Mouse (Mus musculus) CD4-positive helper T cell, adult 2 months (primary cell): Measurements from ENCODE around the gene Xylt2.
"Not testable (repeated sequence)": the region's sequence is repeated elsewhere in the genome, so short reads cannot be mapped to it uniquely, and the experiment has no call there.

ENCODE experiments used
- DNase-seq: peaks from one replicate; pipeline ENCODE4 v3.0.0-alpha.2; 2012; ENCODE audit warnings: low read depth, missing footprints, low spot score

Xylt2 gene

DNA sequence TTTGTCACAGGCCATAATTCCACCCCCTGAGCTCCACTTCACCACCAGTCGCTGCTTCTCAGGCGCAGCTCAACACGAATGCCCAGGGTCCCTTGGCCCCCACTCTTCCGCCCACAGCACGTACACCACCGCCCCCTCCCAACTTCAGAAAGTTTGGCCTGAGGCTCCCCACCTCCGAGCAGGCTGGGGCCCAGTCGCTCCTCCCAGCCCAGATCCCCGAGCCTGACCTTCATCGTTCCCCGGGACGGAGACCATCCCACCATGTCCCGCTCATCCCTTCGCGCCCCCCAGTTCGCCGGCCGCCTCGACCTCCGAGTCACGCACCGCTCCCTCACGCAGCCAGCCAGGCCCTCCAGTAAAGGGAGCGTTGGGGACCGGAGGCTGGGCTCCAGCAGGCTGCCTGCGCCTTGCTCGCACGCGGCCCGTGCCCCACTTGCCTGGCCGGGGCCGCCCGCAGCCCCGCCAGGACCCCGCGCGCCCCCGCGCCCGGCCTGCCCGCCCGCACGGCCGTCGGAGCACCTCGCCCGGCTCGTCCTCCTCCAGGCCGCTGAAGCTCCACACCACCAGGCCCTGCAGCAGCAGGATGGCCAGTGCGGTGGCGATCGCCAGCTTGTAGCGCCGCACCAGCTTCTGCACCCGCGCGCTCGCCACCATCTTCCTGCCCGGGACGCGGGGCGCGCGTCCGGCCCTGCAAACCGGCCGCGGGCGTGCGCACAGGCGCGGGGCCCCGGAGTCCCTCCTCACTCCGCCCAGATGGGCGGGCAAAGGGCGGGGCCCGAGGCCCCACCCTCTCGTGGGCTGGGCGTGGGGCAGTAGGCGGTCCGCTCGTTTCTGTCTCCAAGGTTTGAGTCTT, at the start of gene Xylt2:
Xylt2 (minus strand) TSS at position 762 of the 853 bp plus-strand sequence.
- peak; percentile 94 for DNase-seq

DNA sequence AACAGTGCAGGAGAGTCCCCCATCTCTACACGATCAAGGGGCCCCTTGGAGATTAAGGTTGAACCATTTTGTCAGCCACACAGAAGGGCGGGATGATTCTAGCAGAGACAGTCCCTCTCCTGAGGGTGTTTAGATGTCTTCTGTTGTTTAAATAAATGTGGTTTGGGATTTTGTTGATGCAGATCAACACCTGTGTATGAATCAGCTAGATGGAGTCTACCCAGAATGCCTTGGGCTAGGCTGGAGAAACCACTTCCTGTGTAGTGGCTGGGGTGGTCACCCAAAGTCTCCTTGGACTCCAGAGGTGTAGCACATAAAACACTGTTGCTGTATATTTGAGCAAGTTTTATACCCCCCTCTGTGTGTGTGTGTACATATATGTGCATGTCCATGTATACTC, 41.9 kb upstream of the Xylt2 start:
- no peak for DNase-seq

DNA sequence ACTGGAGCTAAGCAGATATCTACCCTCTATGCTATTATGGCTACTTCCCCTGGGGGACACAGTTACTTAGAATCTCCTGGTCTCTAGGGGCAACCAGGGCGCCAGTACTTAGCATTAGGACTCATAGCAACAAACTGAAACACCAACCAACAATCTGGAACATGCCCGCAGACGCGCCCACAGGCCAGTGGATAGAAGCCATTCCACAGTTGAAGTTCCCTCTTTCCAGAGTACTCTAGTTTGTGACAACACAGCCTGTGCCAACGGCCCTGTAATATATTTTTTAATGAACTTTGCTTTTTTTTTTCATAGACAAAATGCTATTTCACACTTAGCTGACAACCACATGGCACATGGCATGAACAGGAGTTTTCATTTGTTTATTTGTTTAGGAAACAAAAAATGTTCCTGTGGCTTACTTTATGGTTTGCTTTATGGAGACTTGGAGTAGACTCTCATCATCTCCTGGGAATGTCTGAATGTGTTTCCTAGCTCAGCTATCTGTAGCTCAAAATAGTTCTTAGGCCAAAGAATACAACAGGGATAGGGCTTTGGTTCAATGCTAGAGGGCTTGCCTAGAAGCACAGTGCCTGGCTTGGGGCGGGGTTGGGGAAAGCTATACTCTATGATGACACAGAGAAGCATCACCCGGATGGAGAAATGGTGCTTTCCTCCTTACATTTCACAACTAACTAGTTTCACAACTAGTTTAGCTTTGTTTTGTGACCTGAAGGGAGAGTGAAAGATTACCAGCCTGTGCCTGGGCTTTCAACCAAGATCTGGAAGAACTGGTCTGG, 41.0 kb upstream of the Xylt2 start:
- DNase-seq: no peak

DNA sequence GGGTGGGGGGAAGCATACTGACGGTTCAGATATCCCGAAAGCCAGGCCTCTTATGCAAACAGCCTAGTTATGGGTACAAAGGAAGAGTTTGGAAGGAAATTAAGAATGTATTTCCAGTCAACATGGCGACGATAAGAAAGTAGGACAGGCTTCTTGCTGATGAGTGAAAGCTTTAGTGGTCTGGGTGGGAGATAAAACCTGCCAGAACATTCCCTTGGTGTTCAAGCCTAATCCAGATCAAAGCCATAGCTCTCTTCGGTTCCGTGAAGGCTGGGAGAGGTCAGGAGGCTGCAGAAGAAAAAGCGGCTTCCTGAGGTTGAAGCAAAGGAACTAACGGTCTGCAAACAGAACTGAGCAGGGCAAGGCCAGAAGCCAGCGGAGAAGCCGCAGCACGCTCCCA, 39.9 kb upstream of the Xylt2 start:
- no peak for DNase-seq

DNA sequence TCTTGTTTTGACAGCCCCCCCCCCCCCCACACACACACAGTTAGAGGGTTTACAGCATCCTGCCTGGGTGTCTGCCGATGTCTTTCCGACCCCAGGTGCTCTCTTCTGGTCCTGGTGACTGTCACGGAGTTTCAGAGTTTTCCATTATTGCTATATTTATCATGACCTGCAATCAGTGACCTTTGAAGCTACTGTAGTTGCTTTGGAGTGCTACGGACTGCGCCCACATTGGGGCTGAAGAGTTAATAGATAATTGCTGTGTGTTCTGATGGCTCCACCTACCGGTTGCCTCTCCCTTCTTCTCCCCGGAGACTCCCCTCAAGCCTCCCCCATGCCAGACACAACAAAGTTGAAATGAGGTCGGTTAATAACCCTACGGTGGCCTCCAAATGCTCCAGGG, 39.4 kb upstream of the Xylt2 start:
- DNase-seq: peak; percentile 71

DNA sequence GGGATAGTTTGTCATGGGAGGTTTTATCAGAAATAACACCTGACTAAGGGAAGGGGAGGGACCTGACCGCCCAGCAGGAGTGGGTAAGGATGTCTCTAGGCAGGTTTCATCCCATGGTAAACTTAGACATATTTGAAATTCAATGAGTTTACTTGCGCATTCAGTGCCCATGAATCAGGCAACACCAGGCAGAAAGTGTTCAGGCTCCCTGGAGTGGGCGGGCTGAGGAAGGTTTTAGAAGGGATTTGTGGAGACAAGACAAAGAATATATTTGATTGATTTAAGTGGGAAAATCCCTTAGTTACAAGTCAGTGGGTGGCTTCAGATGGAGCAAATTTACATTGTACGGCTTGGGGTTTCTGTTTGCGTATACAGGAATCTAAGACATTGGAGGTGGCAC, 38.3 kb upstream of the Xylt2 start:
- no peak for DNase-seq

DNA sequence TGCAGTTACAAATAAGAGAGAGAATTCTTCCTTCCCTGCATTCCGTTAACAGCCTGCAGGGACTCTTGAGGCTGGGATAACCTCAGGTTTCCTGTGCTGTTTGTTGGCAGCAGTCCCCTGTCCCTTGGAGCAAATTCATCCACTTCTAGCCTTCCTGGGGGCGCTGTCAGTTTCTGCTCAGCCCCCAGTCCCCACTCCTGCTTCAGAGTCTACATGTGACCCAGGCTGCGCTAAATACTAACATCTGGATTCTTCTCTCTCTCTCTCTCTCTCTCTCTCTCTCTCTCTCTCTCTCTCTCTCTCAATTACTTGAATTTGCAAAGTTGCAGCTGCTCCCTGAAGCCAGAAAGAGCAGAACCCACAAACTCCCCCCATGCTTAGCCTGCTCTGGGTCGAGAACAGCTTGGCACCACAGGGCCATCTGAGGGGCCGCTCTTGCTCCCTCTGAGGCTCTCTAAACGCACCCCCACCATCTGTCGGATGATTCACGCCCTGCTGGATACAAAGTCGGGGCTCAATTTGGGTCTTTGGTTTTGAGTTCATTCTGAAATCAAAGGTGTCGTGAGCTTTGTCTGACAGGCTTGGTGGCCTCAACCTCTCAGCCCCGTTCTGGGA, 36.0 kb upstream of the Xylt2 start:
- DNase-seq: no peak

DNA sequence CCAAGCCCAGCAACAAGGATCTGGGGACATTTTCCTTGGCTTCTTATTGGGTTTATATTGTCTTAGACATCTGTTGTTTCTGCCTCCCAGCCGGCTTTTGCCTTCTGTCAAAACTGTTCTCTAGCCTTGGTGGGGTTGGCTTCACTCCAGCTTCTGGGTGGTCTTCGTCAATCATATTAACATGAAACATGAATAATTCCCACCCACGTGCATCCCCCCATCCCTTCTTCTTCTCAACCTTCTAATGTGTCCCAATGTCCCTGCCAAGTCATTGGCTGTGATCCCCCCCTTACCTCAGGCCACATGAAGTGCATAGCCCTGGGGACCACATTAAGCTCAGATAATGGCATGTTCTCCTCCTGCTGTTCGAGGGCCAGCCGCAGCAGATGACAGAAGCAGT, 27.2 kb upstream of the Xylt2 start, which contains the start of gene Gm11541:
Gm11541 (minus strand) TSS at position 28 of the 400 bp plus-strand sequence.
- DNase-seq: no peak

DNA sequence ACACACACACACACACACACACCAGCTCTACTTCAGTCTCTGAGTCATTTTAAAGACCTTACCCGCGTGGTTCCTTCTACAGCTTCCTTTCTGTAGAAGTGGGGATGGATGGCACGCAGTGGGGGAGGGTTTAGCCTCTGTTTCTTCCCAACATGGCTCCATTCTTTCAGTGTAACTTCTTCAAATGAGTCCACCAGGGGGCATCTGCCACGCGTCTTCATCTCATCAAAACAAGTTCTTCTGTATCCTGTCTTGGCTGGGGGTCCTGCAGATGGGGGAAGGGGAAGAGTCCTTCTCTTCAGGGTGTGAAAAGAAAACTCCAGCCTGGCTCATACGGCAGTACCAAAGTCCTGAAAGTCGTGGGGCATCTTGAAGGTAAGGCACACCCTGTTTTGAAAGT, 26.7 kb upstream of the Xylt2 start:
- peak; percentile 57 for DNase-seq

DNA sequence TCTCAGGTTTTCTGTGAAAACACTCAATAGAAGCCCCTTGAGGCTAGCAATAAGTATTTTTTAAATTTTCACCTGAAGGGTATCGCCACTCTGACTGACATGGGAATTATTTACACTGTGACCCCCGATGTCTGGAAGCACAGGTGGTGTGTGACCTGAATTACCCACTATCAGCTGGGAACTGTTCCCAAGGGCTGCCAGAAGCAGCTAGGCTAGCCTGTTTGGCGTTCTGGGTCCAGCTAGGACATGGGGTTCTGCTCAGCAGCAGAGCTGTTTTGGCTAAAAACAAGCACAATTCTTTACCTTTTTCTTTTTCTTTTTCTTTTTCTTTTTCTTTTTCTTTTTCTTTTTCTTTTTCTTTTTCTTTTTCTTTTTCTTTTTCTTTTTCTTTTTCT, 24.9 kb upstream of the Xylt2 start:
- DNase-seq: no peak

DNA sequence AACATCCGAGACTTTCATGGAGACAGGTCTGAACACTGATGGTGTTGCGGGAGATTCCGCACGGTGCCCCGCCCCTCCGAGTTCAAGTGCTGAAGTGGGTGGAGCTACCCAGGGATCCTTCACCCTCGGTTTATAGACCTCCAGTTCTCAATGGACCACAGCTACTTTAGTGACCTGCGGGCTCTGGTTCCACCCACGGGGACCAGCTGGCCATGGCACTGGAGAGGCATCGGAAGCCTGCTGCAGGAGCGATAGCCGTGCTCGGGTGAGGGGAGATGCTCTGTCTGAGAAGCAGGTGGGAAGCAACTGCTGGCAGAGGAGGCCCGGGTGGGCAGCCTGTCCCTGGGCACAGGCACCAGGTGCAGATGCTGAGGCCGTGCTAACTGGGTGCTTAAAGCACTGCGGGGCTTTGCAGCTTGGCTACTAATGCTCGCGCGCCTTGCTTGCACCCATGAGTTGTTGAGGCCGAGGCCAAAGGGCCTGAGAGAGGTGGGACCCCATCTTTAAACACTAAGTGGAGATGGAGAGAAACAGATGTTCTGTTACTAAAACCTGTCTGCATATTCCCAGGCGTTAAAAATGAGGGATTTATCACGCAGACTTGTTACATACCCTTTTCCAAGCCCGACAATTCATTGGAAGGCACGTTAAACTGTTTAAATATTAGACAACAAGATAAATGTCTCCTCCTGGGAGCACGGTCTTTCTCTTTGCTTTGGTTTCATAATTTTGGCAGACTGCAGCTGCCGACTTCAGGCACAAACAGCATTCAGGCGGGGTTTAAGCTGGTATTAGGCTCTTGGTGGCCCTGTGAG, 24.3 kb upstream of the Xylt2 start:
- no peak for DNase-seq

DNA sequence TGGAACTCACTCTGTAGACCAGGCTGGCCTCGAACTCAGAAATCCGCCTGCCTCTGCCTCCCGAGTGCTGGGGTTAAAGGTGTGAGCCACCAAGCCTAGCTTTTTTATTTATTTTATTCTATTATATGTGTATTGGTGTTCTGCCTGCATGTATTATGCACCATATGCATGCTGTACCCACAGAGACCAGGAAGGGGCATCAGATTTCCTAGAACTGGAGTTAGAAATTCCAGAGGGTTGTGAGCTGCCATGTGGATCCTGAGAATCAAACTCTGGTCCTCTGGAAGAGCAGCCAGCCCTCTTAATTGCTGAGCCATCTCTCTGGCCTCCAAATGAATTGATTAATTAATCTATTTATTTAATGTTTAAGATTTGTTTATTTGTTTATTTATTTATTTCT, 22.1 kb upstream of the Xylt2 start:
- DNase-seq: no peak

DNA sequence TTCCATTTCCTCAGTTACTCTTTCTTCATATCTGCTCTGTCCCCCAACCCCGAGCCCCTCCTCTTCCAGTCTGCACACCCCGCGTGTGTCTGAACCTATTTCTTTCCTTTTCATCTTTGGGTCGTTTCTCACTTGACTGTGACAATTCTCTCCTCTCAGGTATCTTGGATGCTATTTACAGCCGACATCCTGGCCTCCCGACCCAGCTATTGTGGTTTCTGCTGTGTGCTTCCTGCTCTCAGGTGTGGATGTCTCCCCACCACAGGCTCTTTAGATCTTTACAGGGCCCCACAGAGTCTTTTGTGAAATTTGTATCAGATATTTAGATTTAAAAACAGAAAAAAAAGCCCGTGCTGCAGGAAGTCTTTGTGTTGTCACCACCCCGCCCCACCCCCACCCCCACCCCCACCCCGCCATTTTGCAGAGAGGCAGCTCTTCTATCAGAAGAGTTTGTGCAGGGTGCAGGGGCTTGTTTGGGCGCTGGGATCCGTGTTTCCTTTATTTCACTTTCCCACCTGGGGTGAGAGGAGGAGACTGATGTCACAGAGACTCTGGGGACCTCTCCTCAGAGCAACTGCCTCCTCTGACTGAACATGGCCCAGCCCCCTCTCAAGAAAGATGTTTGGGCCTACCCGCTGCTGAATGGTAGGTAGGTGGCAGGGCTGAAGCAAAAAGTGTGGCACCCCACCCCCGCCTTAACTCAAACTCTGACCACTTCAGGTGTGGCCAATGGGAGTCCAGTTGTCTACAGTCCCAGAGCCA, 20.6 kb upstream of the Xylt2 start:
- DNase-seq: peak; percentile 92

DNA sequence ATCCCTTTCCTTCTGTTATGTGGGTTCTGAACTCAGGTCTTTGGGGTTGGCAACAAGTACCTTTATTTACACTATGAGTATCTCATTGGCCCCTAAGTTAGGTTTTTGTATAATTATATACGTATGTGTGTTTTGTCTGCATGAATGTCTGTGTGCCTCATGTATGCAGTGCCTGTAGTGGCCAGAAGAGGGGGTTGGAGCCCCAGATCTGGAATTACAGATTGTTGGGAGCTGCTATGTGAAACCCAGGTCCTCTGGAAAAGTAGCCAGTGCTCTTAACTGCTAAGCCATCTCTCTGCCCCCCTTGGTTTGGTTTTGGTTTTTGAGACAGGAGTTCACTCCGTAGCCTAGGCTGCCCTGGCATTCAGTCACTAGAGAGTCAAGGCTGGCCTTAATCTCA, 19.8 kb upstream of the Xylt2 start:
- no peak for DNase-seq

DNA sequence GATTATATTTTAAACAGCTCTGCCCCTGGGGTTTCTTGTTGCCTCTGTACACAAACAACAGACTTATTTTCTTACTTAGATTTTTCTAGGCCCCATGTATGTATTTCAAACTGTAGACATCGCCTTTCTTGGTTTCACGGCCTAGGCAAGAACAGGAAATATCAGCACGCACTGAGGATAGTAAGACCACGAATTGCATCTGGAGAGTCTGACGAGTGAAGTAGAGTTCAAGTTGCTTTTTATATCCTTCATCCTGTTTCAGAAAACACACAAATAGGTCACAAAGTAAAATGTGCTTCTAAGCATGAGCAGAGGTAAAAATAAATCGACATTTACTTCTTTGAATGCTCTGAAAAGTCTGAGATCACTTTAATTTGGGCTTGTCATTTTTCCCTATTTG, 18.2 kb upstream of the Xylt2 start:
- DNase-seq: peak; percentile 30

DNA sequence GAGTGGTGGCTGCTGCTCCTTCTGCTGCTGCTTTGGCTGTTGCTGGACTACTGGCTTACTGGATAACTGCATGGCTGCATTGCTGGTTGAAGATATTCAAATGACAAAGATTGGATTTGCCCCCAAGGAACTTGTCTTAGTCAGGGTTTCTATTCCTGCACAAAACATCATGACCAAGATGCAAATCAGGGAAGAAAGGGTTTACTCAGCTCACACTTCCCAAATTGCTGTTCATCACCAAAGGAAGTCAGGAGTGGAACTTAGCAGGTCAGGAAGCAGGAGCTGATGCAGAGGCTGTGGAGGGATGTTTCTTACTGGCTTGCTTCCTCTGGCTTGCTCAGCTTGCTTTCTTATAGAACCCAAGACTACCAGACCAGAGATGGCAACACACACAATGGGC, 15.2 kb upstream of the Xylt2 start:
- not testable (repeated sequence) for DNase-seq

DNA sequence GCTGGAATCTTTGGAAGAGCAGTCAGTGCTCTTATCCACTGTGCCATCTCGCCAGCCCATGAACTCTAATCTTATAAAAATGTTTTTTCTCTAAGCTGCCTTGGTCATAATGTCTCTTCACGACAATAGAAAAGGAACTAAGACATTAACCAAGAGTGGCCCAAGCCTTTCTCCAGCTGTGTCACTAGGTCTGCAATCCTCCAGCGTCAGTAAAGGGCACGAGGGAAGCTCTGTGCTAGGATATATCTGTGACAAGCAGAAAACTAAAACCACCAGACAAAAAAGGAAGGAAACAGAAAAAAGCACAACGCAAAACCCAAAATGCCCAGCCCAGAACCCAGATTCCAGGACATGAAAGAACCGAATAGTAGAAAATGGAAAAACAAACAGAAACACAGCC, 9.9 kb upstream of the Xylt2 start:
- DNase-seq: no peak

DNA sequence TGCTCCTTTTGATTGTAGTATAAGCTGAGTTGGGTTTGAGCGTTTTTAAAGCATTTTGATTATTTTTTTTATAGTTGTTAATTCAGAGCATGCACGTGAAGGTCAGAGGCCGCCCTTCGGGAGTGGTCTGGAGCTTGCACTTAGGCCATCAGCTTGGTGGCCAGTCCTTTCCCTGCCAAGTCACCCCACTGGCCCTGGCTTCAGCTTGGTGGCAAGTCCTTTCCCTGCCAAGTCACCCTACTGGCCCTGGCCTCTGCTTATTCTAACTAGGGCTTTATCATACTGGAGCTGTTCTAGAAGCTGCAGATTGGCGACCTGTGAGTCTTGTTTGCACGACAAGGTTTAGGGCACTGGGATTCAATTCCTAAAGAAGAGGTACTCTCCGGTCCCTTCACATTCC, 5.1 kb upstream of the Xylt2 start:
- no peak for DNase-seq

DNA sequence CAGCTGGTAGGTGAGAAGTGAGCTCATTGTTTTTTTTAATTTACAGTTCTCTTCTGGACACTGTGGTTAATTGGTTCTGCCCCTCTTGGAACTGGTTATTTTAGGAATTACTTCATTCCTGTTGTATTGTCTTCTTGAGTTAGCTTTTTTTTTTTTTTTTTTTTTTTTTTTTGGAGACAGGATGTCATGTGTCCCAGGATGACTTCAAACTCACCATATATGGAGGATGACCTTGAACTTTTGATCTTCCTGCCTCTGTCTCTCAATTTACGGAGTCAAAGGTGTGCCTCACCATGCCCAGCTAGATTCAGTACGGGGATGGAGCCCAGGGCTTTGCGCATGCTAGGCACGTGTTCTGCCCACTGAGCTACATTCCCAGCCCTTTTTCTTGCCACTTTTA, 4.3 kb upstream of the Xylt2 start:
- no peak for DNase-seq

DNA sequence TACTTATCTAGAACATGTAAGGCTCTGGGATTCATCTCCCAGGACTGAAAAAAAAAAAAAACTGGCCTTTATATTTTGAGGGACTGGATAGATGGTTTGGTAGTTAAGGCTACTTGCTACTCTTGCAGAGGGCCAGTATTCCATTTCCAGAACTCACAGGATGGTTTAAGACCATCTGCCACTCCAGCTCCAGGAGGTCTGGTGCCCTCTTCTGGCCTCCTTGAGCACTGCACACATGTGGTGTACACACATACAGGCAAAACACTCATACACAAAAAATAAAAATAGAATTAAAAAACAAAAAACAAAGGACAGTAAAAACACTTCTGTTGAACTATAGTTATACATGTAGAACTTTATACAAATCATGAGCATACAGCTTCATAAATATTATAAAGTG, 3.3 kb upstream of the Xylt2 start:
- no peak for DNase-seq

DNA sequence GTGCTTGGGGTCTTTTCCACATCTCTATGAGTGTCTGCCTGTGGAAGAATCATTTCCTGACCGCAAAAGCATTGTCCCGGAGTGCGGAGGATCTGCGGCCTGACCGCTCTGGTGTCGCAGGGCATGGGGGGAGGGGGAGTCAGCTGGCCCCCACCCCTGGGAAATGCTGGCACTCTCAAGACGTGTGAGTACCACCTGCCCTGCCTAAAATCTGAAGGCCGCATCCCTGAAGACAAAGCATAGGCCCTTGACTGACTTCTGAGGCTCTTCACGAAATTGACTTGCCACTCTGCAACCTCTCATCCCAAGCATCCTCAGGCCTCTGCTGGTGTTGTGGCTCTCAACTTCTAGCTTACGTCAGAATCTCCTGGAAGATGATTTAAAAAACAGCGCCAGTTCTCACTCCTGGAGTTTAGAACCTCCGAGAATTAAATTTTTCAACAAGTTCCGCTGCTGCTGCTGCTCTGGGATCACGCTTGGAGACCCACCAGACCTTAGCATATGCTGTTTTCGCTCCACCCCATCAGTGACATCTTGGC, 361 bp upstream of the Xylt2 start:
- DNase-seq: no peak
